Mouse (Mus musculus) Muller cell, postnatal 12 days (primary cell): ENCODE data around the gene Rps19.
"Not testable (repeated sequence)": the region's sequence is repeated elsewhere in the genome, so short reads cannot be mapped to it uniquely, and the experiment has no call there.

Experiments
- DNase-seq: peaks from one replicate; pipeline ENCODE4 v3.0.0-alpha.2; 2015; ENCODE audit errors: inconsistent ontology term

Gene Rps19

DNA sequence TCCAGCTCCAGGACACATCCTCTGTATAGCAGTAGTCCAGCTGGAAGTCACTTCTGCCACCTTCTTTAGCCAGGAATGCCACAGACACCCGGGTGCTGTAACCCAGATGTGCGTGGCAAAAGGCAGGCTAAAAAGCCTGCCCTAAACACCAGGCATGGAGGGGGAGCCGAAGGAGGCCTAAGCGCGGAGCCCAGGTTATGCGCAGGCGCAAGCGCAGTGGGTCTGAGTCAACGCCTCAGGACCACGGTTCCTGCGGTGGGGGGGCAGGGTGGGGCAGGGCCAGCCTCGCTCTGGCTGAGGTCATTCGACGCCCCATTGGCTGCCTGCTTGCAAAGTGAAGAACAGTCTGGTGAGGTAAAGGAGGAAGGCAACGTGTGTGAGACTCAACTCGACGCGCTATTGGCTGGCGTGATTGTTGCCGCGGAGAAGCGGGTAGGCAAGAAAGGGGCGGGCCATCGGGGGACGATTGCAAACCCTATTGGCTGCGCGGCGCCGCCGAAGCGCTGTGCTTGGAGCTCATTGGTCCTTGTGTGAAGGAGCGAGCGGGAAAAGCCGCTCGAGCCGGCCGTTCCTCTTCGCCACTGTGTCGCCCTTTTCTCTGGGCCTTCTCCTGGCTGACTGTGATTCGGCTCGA, 14.5 kb upstream of the Rps19 start, which contains the start of the genes Lypd4 and Dmrtc2:
Gene Lypd4, minus strand, starts transcription at position 410 of the 634 bp plus-strand sequence.
Gene Dmrtc2, plus strand, starts transcription at position 526 of the 634 bp plus-strand sequence.
- no peak for DNase-seq

DNA sequence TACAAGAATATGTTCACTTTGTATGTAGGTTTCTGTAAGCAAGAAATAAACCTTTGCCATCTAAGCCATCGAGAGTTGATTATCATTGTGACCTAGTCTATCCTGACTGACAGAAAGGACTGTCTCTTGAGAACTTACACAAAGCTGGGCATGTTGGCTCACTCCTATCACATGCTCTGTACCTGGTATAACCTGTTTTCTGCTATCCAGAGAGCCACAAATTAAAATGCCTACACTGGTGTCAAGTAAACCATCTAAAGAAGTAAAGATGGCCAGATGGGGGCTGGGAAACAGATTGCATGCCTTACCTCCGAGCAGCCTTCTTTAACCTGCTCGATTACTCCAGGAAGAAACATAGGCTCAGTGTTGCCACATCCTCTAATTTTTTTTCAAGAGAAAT, 6.6 kb upstream of the Rps19 start:
- no peak for DNase-seq

DNA sequence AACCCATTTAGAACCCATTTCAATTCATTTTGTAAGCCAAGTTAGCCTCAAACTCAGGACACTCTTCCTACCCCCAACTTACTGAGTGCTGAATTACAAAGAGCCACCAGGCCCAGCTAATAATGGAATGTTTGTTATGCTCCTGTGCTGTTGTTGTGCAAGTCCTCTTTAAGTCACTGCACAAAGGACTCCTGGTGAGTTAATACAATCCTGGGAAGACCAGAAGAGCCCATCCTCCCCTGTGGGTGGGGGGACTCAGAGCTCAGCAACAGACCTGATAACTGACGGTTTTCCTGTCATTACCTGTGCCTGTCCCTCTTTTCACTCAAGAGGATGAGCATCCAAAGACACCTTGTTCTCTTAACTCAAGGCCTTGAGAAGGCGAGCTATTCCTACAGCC, 4.6 kb upstream of the Rps19 start:
- no peak for DNase-seq

GRCm38 (mm10) chr7:24882416-24883199, 1.6 kb upstream of the Rps19 start:
- DNase-seq = no peak

DNA sequence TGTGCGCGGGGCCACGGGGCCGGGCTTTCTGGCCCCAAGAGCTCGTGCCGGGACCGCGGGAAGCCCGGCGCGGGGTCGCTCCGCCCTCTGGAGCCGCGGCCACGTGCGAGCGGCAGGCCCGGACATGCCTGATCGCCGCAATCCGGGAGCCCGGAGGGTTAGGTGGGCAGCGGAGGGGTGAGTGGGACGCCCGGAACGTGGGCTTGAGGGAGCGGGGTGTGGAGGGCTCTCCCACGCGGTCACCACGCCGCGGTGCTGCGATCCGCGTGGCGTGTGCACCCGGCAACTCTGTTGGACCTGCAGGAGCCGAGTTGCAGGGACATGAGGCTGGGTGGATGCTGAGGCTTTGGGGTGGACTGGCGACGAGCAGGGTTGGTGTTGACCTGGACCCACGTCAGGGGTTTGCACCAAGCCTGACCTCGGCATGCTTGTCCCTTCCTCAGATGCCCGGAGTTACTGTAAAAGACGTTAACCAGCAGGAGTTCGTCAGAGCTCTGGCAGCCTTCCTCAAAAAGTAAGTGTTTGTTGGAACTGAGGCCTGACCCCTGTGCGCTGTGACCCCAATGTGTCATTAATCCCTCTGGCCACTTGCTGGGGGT, 621 bp downstream of the Rps19 start:
- DNase-seq = no peak

DNA sequence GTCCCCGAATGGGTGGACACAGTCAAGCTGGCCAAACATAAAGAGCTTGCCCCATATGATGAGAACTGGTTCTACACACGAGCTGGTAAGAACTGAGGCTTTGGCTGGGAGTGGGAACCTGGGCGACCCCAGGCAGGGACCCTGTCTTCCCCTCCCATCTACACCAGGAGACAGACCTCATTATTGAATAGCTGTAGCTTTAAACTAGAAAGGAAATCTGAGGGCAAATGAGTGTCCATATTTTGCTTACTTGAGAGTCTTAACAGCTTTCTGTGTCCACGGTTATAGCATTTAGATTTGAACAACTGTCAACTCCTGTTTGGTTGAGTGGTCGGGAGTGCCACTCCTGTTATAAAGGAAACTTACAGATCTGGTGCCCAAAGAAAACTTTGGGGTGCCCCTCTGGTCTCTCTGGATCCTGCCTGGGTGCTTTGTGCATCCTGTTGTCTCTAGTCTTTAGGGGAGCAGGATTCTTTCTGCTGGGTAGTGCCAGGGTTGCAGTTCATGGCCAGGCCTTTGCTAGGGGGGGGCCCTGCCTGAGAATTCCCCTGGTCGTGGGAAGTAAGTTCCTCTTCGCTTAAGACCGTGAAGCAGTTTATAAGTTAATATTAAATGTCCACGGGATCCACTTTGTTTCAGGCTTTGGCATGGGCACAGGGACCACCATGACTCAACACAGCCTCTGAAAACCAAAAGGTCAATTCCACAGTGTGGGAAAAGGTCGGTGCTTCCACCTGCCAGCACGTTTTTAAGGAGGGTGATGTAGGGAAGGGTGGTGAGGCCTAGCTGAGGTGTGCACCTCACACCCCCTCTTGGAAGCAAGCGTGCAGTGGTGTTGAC, 1.5 kb downstream of the Rps19 start:
- DNase-seq = no peak

DNA sequence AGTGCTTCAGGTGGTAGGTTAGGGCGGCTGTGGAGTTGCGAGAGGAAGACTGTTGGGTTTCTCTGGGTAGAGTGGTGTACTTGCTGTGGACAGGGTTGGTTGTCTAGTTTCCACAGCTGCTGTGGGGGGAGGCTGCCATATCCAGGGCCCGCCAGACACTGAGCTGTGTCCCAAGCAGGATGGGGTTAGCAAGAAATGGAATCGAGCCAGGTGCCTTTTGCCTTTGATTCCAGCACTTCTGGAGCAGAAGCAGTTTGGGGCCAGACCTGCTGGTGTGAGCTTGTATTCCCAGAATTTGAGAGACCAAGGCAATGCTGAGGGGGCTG, 2.1 kb downstream of the Rps19 start:
- no peak for DNase-seq

GRCm38 (mm10) chr7:24887096-24887495, 2.9 kb downstream of the Rps19 start:
- DNase-seq = no peak

- no peak for DNase-seq
These were observed 5.5 kb downstream of the Rps19 start for GRCm38 (mm10) chr7:24889431-24890220.

DNA sequence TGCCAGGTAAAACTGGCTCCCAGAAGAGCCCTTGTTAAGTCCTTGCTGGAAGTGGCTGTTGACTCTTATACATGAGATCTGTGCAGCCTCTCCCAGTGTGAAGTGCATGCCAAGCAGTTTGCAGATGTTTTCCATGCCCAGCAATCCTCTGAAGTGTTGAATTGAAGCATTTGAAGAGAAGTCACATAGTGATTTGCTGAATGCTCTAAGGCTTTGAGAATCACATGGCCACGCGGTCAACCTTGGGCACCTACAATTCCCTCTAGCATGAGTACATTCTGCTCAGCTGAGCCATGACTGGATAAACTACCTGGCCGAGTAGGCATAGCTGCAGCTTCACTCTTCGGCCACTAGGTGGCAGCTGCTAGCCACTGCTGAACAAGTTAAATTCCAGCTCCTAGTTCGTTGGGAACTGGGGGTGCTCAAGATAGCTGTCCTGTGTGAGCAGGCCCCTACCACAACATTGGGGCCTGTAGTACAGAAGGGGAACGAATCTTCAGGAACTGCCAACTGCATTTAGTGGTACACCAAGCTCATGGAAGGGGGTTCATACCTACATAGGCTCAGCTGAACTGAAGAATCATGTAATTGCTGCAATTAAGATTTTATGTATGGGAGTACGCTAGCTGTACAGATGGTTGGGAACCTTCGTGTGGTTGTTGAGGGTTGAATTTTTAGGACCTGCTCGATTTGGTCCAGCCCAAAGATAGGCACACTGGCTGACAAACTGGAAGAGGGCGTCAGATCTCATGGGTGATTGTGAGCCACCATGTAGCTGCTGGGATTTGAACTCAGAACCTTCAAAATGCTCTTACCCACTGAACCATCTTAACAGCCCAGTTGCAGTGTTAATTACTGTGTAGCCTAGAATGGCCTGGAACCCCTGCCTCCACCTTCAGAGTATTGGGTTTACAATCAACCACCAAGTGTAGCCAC, 6.4 kb downstream of the Rps19 start:
- DNase-seq = peak; percentile 52

DNA sequence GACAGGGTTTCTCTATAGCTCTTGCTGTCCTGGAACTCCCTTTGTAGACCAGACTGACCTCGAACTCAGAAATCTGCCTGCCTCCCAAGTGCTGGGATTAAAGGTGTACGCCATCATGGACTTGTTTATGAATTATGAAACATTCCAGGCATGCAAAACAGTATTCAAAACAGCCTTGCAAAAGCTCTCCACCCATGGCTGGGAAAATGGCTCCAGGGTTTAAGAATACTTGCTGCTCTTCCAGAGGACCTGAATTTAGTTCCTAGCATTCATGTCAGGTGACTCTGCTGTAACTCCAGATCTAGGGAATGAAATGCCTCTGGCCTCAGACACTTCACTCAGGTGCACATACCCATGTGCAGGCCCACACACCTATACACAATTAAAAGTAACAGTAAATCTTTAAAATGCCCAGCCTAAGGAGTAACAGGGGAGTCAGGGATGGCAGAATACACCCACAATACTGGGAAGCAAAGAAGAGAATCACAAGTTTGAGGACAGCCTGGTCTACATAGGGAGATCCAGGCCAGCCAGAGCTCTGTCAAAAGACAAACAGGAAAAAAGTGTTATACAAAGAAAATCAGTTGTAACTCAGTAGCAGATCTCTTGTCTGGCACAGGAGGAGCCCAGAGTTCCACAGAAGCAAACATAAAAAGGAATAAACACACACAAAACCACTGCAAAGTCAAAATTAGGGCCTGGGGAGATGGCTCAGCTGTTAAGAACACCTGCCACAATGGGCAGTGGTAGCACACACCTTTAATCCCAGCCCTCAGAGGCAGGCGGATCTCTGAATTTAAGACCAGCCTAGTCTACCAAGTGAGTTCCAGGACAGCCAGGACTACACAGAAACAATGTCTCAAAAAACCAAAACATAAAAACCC, 7.3 kb downstream of the Rps19 start:
- no peak for DNase-seq

DNA sequence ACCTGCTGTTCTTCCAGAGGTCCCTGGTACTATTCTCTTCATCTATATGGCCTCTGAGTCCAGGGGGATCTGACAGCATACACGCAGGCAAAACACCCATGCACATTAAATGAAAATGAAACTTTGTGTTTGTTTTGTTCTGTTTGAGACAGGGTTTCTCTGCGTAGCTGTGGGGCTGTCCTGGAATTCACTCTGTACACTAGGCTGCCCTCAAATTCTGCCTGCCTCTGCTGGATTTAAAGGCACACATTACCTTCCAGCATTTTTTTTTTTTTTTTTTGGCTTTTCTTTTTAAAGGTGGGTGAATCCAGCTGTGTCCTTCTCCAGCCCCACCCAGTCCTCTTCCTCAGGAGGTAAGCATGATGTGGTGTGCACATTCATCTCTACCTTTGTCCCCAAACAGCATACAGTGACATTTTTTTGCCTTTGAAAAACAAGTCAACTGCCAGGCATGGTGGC, 8.0 kb downstream of the Rps19 start:
- no peak for DNase-seq

DNA sequence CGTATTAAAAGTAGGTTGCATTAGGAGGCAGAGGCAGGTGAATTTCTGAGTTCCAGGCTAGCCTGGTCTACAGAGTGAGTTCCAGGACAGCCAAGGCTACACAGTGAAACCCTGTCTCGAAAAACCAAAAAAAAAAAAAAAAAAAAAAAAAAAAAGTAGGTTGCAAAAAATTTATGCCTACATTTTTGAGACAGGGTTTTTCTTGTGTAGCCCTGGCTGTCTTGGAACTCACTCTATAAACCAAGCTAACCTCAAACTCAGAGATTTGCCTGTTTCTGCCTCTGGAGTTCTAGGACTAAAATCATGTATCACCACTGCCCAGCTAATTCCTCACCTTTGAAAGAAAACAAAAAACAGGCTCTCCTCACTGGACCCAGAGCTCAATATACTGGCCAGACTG, 11.6 kb downstream of the Rps19 start:
- DNase-seq = not testable (repeated sequence)

GRCm38 (mm10) chr7:24896269-24896668, 12.1 kb downstream of the Rps19 start:
- no peak for DNase-seq

DNA sequence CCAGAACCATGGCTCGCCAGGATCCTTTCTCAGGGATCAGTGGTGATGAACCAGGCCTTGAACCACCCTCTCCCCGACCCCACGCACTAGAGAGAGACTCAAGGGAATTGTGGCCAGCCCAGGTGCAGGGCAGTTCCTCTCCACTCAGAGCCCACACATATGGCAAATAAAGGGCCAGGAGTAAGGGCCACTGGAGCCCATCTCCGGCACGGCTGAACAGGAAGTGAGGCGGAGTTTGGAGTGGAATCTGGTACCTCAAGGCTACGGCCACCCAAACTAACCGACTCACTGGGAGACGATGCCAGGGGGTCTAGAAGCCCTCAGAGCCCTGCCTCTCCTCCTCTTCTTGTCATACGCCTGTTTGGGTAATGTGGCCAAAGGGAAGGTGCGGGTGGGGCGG, 13.1 kb downstream of the Rps19 start, which contains the start of gene Cd79a:
Gene Cd79a, plus strand, starts transcription at position 158 of the 400 bp plus-strand sequence.
- no peak for DNase-seq

- DNase-seq = no peak
These were observed 13.8 kb downstream of the Rps19 start for GRCm38 (mm10) chr7:24897959-24898358.

GRCm38 (mm10) chr7:24901114-24901513, 16.9 kb downstream of the Rps19 start:
- no peak for DNase-seq

DNA sequence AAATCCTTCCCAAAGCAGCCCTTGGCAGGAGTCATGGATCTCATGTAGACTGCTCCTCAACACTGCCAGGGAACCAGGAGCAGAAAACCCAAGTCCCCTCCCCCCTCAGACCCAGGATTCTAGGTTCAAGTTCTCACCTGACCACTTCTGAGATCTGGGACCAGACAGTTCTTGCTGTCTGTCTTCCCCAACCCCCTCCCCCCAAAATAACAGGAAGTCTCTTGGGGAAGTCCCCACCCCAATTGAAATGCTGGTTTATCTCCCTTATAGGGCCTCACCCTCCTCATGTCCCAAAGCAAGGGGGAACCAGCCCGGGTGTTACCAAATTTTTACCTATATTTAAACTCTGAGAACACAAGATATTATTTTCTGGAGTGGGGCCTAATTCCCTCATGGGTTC, 17.7 kb downstream of the Rps19 start:
- DNase-seq = no peak

DNA sequence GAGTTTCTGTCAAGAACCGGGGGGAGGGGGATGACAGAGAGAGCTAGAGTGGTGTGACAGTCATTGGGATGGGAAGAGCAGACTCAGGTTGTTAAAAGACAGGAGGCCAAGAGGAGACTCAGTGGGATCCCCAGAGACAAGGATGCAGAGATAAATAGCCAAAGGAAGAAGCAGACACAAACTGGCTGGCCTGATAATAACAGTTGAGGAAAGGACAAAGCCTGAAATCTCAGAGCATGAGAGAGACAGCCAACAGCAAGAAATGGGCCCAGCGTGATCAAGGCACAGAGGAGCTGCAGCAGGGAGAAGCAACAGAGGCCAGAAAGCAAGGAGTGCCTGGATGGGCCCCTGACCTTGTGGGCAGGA, 18.1 kb downstream of the Rps19 start:
- no peak for DNase-seq
